Mouse (Mus musculus): ENCODE measurements around the gene Ap2b1.

- TF ChIP-seq CTCF (IDR thresholded peaks at IDR 0.05; ENCODE audit: borderline replicate concordance, control insufficient read depth, extremely low read depth, insufficient read depth, low read length, poor library complexity) (no peak), POLR2A (IDR thresholded peaks at IDR 0.05; ENCODE audit: control insufficient read depth, extremely low read depth, insufficient read depth, low read length, poor library complexity) (no peak)
Observed at GRCm38 (mm10) chr11:83398724-83399123, 99.9 kb downstream of the Ap2b1 start.

Data from thymus, adult 2 months (tissue).